Mouse (Mus musculus): Measurements from ENCODE around the gene Ahnak. TPM values are rescaled to one million over a fixed set of nuclear protein-coding genes. Genes with fewer than 3 reads are reported as not detected.
A peak's percentile ranks its signal among the peaks of the same experiment; 100 is the strongest.

Ahnak gene
- polyA plus RNA-seq, 1 experiment from 2014 or later, result 25.6 TPM

- H3K4me1 ChIP-seq, result peaks cover 11% of the 10 kb centered on the region
- no peaks in the 10 kb centered on the region for H3K27me3 ChIP-seq
- 82% methylated on average over 2 of the region's 2 CpGs for WGBS
- no peak for ATAC-seq (ENCODE audit: borderline replicate concordance, extremely low read depth, low FRiP score, low TSS enrichment)
- no peak overlapping the region for H3K4me2 ChIP-seq
- no peaks in the 10 kb centered on the region for H3K36me3 ChIP-seq
- H3K4me3 ChIP-seq, result no peak overlapping the region
- no peak overlapping the region for H3K9ac ChIP-seq
- H3K9me3 ChIP-seq, result no peaks in the 10 kb centered on the region
- no peak overlapping the region for H3K27ac ChIP-seq
These were observed 73.7 kb downstream of the Ahnak start for GRCm38 (mm10) chr19:9062822-9063221.

- H3K27me3 ChIP-seq, result no peaks in the 10 kb centered on the region
- no peaks in the 10 kb centered on the region for H3K9me3 ChIP-seq
- no peak overlapping the region for H3K4me2 ChIP-seq
- H3K9ac ChIP-seq, result no peak overlapping the region
- H3K4me1 ChIP-seq, result peaks cover 15% of the 10 kb centered on the region
- WGBS, result 66% methylated on average over 3 of the region's 3 CpGs
- H3K36me3 ChIP-seq, result no peaks in the 10 kb centered on the region
- H3K27ac ChIP-seq, result no peak overlapping the region
- H3K4me3 ChIP-seq, result no peak overlapping the region
- ATAC-seq (ENCODE audit: borderline replicate concordance, extremely low read depth, low FRiP score, low TSS enrichment), result no peak
These were observed 74.7 kb downstream of the Ahnak start for GRCm38 (mm10) chr19:9063831-9064230.

GRCm38 (mm10) chr19:9065621-9066561 lies 76.8 kb downstream of the Ahnak start:
- no peaks in the 10 kb centered on the region for H3K36me3 ChIP-seq
- no peaks in the 10 kb centered on the region for H3K27me3 ChIP-seq
- H3K9ac ChIP-seq, result no peak overlapping the region
- WGBS, result 39% methylated on average over 9 of the region's 9 CpGs
- no peaks in the 10 kb centered on the region for H3K9me3 ChIP-seq
- no peak overlapping the region for H3K4me3 ChIP-seq
- H3K4me2 ChIP-seq, result no peak overlapping the region
- no peak for ATAC-seq (ENCODE audit: borderline replicate concordance, extremely low read depth, low FRiP score, low TSS enrichment)
- 0 out of 2 replicates have a peak overlapping the region, but pooled peaks have one; percentile 20 for H3K27ac ChIP-seq
- peaks cover 32% of the 10 kb centered on the region for H3K4me1 ChIP-seq

GRCm38 (mm10) chr19:9067292-9067691 lies 78.2 kb downstream of the Ahnak start:
- Histone ChIP-seq H3K27ac (no peak overlapping the region), H3K4me2 (no peak overlapping the region), H3K4me3 (no peak overlapping the region), H3K9me3 (no peaks in the 10 kb centered on the region), H3K36me3 (no peaks in the 10 kb centered on the region), H3K4me1 (peaks cover 46% of the 10 kb centered on the region), H3K27me3 (no peaks in the 10 kb centered on the region), H3K9ac (no peak overlapping the region)
- no peak for ATAC-seq (ENCODE audit: borderline replicate concordance, extremely low read depth, low FRiP score, low TSS enrichment)
- WGBS, result 86% methylated on average over 5 of the region's 5 CpGs

- Histone ChIP-seq H3K4me2 (peak overlapping the region; percentile 29; the same call in 1 of the 2 replicates), H3K4me1 (peaks cover 59% of the 10 kb centered on the region), H3K27me3 (no peaks in the 10 kb centered on the region), H3K36me3 (no peaks in the 10 kb centered on the region), H3K9ac (no peak overlapping the region), H3K27ac (peak overlapping the region; percentile 87), H3K4me3 (no peak overlapping the region), H3K9me3 (no peaks in the 10 kb centered on the region)
- WGBS, result 26% methylated on average over 8 of the region's 8 CpGs
- peak; percentile 64; the same call in 1 of the 2 replicates for ATAC-seq (ENCODE audit: borderline replicate concordance, extremely low read depth, low FRiP score, low TSS enrichment)
These were observed 80.7 kb downstream of the Ahnak start for GRCm38 (mm10) chr19:9069687-9070307.

GRCm38 (mm10) chr19:9070316-9070715 lies 81.2 kb downstream of the Ahnak start:
- H3K27ac ChIP-seq, result peak overlapping the region; percentile 87
- ATAC-seq (ENCODE audit: borderline replicate concordance, extremely low read depth, low FRiP score, low TSS enrichment), result peak; percentile 36; the same call in 1 of the 2 replicates
- no peaks in the 10 kb centered on the region for H3K27me3 ChIP-seq
- peaks cover 60% of the 10 kb centered on the region for H3K4me1 ChIP-seq
- WGBS, result 33% methylated on average over 2 of the region's 2 CpGs
- H3K4me2 ChIP-seq, result peak overlapping the region; percentile 29; the same call in 1 of the 2 replicates
- H3K9me3 ChIP-seq, result no peaks in the 10 kb centered on the region
- no peak overlapping the region for H3K9ac ChIP-seq
- no peak overlapping the region for H3K4me3 ChIP-seq
- H3K36me3 ChIP-seq, result no peaks in the 10 kb centered on the region

- WGBS, result 41% methylated on average over 7 of the region's 7 CpGs
- peaks cover 55% of the 10 kb centered on the region for H3K4me1 ChIP-seq
- ATAC-seq (ENCODE audit: borderline replicate concordance, extremely low read depth, low FRiP score, low TSS enrichment), result peak; percentile 39; the same call in 1 of the 2 replicates
- H3K36me3 ChIP-seq, result no peaks in the 10 kb centered on the region
- H3K9me3 ChIP-seq, result no peaks in the 10 kb centered on the region
- H3K4me2 ChIP-seq, result no peak overlapping the region
- no peaks in the 10 kb centered on the region for H3K27me3 ChIP-seq
- peak overlapping the region; percentile 87 for H3K27ac ChIP-seq
- no peak overlapping the region for H3K4me3 ChIP-seq
- no peak overlapping the region for H3K9ac ChIP-seq
These were observed 82.5 kb downstream of the Ahnak start for GRCm38 (mm10) chr19:9071456-9072156.

GRCm38 (mm10) chr19:9072157-9072530 lies 83.1 kb downstream of the Ahnak start:
- H3K4me1 ChIP-seq, result peaks cover 55% of the 10 kb centered on the region
- WGBS, result 39% methylated on average over 2 of the region's 2 CpGs
- no peaks in the 10 kb centered on the region for H3K9me3 ChIP-seq

GRCm38 (mm10) chr19:9073776-9074411 lies 84.8 kb downstream of the Ahnak start:
- Histone ChIP-seq H3K27me3 (no peaks in the 10 kb centered on the region), H3K36me3 (no peaks in the 10 kb centered on the region), H3K4me2 (no peak overlapping the region), H3K4me3 (no peak overlapping the region), H3K9me3 (no peaks in the 10 kb centered on the region), H3K9ac (no peak overlapping the region), H3K4me1 (peaks cover 50% of the 10 kb centered on the region), H3K27ac (peak overlapping the region; percentile 60)
- no peak for ATAC-seq (ENCODE audit: borderline replicate concordance, extremely low read depth, low FRiP score, low TSS enrichment)
- 55% methylated on average over 12 of the region's 12 CpGs for WGBS

More at GRCm38 (mm10) chr19:9072157-9072530, 83.1 kb downstream of the Ahnak start:
- H3K9ac ChIP-seq, result no peak overlapping the region
- no peaks in the 10 kb centered on the region for H3K27me3 ChIP-seq
- no peak overlapping the region for H3K4me2 ChIP-seq
- ATAC-seq (ENCODE audit: borderline replicate concordance, extremely low read depth, low FRiP score, low TSS enrichment), result no peak
- H3K4me3 ChIP-seq, result no peak overlapping the region
- H3K36me3 ChIP-seq, result no peaks in the 10 kb centered on the region
- H3K27ac ChIP-seq, result peak overlapping the region; percentile 87

- H3K4me3 ChIP-seq, result no peak overlapping the region
- ATAC-seq (ENCODE audit: borderline replicate concordance, extremely low read depth, low FRiP score, low TSS enrichment), result no peak
- no peaks in the 10 kb centered on the region for H3K9me3 ChIP-seq
- H3K27me3 ChIP-seq, result no peaks in the 10 kb centered on the region
- no peaks in the 10 kb centered on the region for H3K36me3 ChIP-seq
- no peak overlapping the region for H3K9ac ChIP-seq
- WGBS, result 56% methylated on average over 4 of the region's 4 CpGs
- peak overlapping the region; percentile 60 for H3K27ac ChIP-seq
- no peak overlapping the region for H3K4me2 ChIP-seq
- H3K4me1 ChIP-seq, result peaks cover 49% of the 10 kb centered on the region
These were observed 85.3 kb downstream of the Ahnak start for GRCm38 (mm10) chr19:9074424-9074823.

GRCm38 (mm10) chr19:9075558-9075957 lies 86.5 kb downstream of the Ahnak start:
- 53% methylated on average over 2 of the region's 2 CpGs for WGBS
- Histone ChIP-seq H3K4me2 (no peak overlapping the region), H3K27me3 (no peaks in the 10 kb centered on the region), H3K4me3 (no peak overlapping the region), H3K4me1 (peaks cover 45% of the 10 kb centered on the region), H3K9ac (no peak overlapping the region), H3K9me3 (no peaks in the 10 kb centered on the region), H3K36me3 (no peaks in the 10 kb centered on the region), H3K27ac (no peak overlapping the region)
- no peak for ATAC-seq (ENCODE audit: borderline replicate concordance, extremely low read depth, low FRiP score, low TSS enrichment)

Data from lung, embryonic 15.5 days (tissue).